Mouse (Mus musculus): Measurements from ENCODE around the gene AC134908.4. TPM values are rescaled to one million over a fixed set of nuclear protein-coding genes. Genes with fewer than 3 reads are reported as not detected.

Gene AC134908.4
- polyA plus RNA-seq, 1 experiment from 2014 or later, result not detected

GRCm38 (mm10) chr17:25832436-25833290 lies 37.2 kb upstream of the AC134908.4 start:
- Histone ChIP-seq H3K27ac (ENCODE audit: low read depth) (peak overlapping the region; percentile 99), H3K4me1 (ENCODE audit: insufficient read depth) (peaks cover 70% of the 10 kb centered on the region), H3K9me3 (ENCODE audit: low read length) (no peaks in the 10 kb centered on the region), H3K9ac (replicated peaks) (peak overlapping the region; percentile 84), H3K36me3 (replicated peaks; ENCODE audit: insufficient read depth, low read length) (peaks cover 21% of the 10 kb centered on the region), H3K4me2 (ENCODE audit: low read depth, low read length) (peak overlapping the region; percentile 99), H3K27me3 (ENCODE audit: insufficient read depth, low read length) (no peaks in the 10 kb centered on the region), H3K4me3 (ENCODE audit: low read depth, low read length) (peak overlapping the region; percentile 75)
- DNase-seq (peak; percentile 99), ATAC-seq (peak; percentile 89)
- 1% methylated on average over 66 of the region's 77 CpGs for WGBS (ENCODE audit: insufficient replicate concordance)
- no peak for TF ChIP-seq EP300 (IDR thresholded peaks at IDR 0.05; ENCODE audit: low read depth)
- no peak for TF ChIP-seq CTCF (IDR thresholded peaks at IDR 0.05; ENCODE audit: low read depth)

GRCm38 (mm10) chr17:25831451-25832281 lies 36.2 kb upstream of the AC134908.4 start:
- Histone ChIP-seq H3K4me2 (ENCODE audit: low read depth, low read length) (peak overlapping the region; percentile 99), H3K36me3 (replicated peaks; ENCODE audit: insufficient read depth, low read length) (peaks cover 27% of the 10 kb centered on the region), H3K4me3 (ENCODE audit: low read depth, low read length) (peak overlapping the region; percentile 75), H3K9me3 (ENCODE audit: low read length) (no peaks in the 10 kb centered on the region), H3K9ac (replicated peaks) (peak overlapping the region; percentile 84), H3K27ac (ENCODE audit: low read depth) (peak overlapping the region; percentile 99), H3K27me3 (ENCODE audit: insufficient read depth, low read length) (no peaks in the 10 kb centered on the region), H3K4me1 (ENCODE audit: insufficient read depth) (peaks cover 62% of the 10 kb centered on the region)
- WGBS (ENCODE audit: insufficient replicate concordance), result 48% methylated on average over 21 of the region's 21 CpGs
- DNase-seq, result no peak
- TF ChIP-seq EP300 (IDR thresholded peaks at IDR 0.05; ENCODE audit: low read depth), result no peak
- TF ChIP-seq CTCF (IDR thresholded peaks at IDR 0.05; ENCODE audit: low read depth), result no peak
- ATAC-seq, result no peak

DNA sequence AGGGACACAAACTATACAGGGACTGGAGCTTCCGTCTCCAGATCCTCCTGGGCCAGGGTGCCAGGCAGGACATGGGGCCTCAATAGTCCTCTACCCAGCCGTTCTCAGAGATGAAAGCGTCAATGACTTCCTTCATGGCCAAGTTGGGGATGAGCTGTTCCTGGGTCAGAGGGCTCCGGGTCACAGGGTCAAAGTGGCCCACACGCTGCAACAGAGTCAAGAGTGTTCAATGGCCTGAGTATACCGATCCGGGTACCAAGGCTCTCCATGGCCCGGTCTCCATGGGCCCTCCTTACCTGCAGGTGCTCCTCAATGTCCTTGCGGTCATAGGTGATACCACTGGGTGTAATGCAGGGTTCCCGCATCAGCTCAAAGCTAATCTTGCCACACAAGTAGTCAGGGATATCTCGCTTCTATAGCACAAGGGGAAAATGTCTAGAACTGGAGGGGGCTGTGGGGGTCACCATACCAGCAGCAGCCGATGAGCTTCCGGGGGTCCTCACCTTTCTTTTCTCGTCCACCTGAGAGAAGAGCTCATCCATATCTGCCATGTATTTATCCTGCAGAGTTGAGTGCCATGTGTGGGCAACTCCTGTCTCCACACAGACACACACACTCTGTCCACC lies 35.5 kb upstream of the AC134908.4 start:
- Histone ChIP-seq H3K36me3 (replicated peaks; ENCODE audit: insufficient read depth, low read length) (peaks cover 31% of the 10 kb centered on the region), H3K4me1 (ENCODE audit: insufficient read depth) (peaks cover 55% of the 10 kb centered on the region), H3K9ac (replicated peaks) (peak overlapping the region; percentile 34; the same call in 1 of the 2 replicates), H3K4me3 (ENCODE audit: low read depth, low read length) (peak overlapping the region; percentile 75), H3K9me3 (ENCODE audit: low read length) (no peaks in the 10 kb centered on the region), H3K27me3 (ENCODE audit: insufficient read depth, low read length) (no peaks in the 10 kb centered on the region), H3K27ac (ENCODE audit: low read depth) (no peak overlapping the region), H3K4me2 (ENCODE audit: low read depth, low read length) (peak overlapping the region; percentile 99)
- WGBS (ENCODE audit: insufficient replicate concordance), result 80% methylated on average over 14 of the region's 14 CpGs
- TF ChIP-seq EP300 (IDR thresholded peaks at IDR 0.05; ENCODE audit: low read depth) (no peak), CTCF (IDR thresholded peaks at IDR 0.05; ENCODE audit: low read depth) (no peak)
- DNase-seq, result no peak
- no peak for ATAC-seq

GRCm38 (mm10) chr17:25830200-25830753 lies 34.8 kb upstream of the AC134908.4 start:
- TF ChIP-seq CTCF (IDR thresholded peaks at IDR 0.05; ENCODE audit: low read depth) (no peak), EP300 (IDR thresholded peaks at IDR 0.05; ENCODE audit: low read depth) (no peak)
- Histone ChIP-seq H3K36me3 (replicated peaks; ENCODE audit: insufficient read depth, low read length) (peaks cover 31% of the 10 kb centered on the region), H3K4me2 (ENCODE audit: low read depth, low read length) (peak overlapping the region; percentile 78; the same call in 1 of the 2 replicates), H3K27ac (ENCODE audit: low read depth) (no peak overlapping the region), H3K9ac (replicated peaks) (peak overlapping the region; percentile 34), H3K9me3 (ENCODE audit: low read length) (no peaks in the 10 kb centered on the region), H3K27me3 (ENCODE audit: insufficient read depth, low read length) (no peaks in the 10 kb centered on the region), H3K4me3 (ENCODE audit: low read depth, low read length) (no peak overlapping the region), H3K4me1 (ENCODE audit: insufficient read depth) (peaks cover 52% of the 10 kb centered on the region)
- WGBS (ENCODE audit: insufficient replicate concordance), result 72% methylated on average over 4 of the region's 4 CpGs
- DNase-seq, result no peak
- no peak for ATAC-seq

- peak overlapping the region; percentile 67 for H3K27ac ChIP-seq (ENCODE audit: low read depth)
- peaks cover 31% of the 10 kb centered on the region for H3K36me3 ChIP-seq (replicated peaks; ENCODE audit: insufficient read depth, low read length)
- H3K4me3 ChIP-seq (ENCODE audit: low read depth, low read length), result peak overlapping the region; percentile 56
- H3K9ac ChIP-seq (replicated peaks), result peak overlapping the region; percentile 63
- TF ChIP-seq EP300 (IDR thresholded peaks at IDR 0.05; ENCODE audit: low read depth) (no peak), CTCF (IDR thresholded peaks at IDR 0.05; ENCODE audit: low read depth) (no peak)
- no peak for DNase-seq
- H3K4me1 ChIP-seq (ENCODE audit: insufficient read depth), result peaks cover 50% of the 10 kb centered on the region
- peak overlapping the region; percentile 78 for H3K4me2 ChIP-seq (ENCODE audit: low read depth, low read length)
- ATAC-seq, result no peak
- no peaks in the 10 kb centered on the region for H3K27me3 ChIP-seq (ENCODE audit: insufficient read depth, low read length)
- 39% methylated on average over 8 of the region's 8 CpGs for WGBS (ENCODE audit: insufficient replicate concordance)
- no peaks in the 10 kb centered on the region for H3K9me3 ChIP-seq (ENCODE audit: low read length)
Measured at GRCm38 (mm10) chr17:25829558-25830017, 34.1 kb upstream of the AC134908.4 start.

Measured in liver, postnatal 0 days (tissue).